Mouse (Mus musculus) heart, postnatal 0 days (tissue): ENCODE results near the gene Map3k20. TPM values are rescaled to one million over a fixed set of nuclear protein-coding genes. Genes with fewer than 3 reads are reported as not detected.
A peak's percentile ranks its signal among the peaks of the same experiment; 100 is the strongest.

Source experiments
- ATAC-seq: fragments of 200-750 bp; cut with Nextera tagmentation; 2 replicates; pipeline ENCODE4 v1.8.0; 2017; ENCODE audit warnings: low read depth, moderate number of reproducible peaks, moderate library complexity; ENCODE audit not compliant: insufficient read depth
- DNase-seq: peaks from one replicate; pipeline ENCODE4 v3.0.0-alpha.2; 2016; ENCODE audit warnings: low spot score
- H3K27ac ChIP-seq: fragments of 300-500 bp; sonication (generic); 2 replicates; pipeline ENCODE4 v1.5.1; 2014; ENCODE audit warnings: low read depth, mild to moderate bottlenecking
- H3K27me3 ChIP-seq: fragments of 300-500 bp; sonication (generic); 2 replicates; pipeline ENCODE4 v1.6.1; 2014; ENCODE audit warnings: low read length, mixed read lengths; ENCODE audit not compliant: control insufficient read depth, insufficient read depth
- H3K36me3 ChIP-seq: fragments of 300-500 bp; sonication (generic); replicated peaks from 2 replicates; pipeline ENCODE4 v1.6.1; 2014; ENCODE audit warnings: low read length, mixed read lengths; ENCODE audit not compliant: control insufficient read depth, insufficient read depth
- H3K4me1 ChIP-seq: fragments of 300-500 bp; sonication (generic); 2 replicates; pipeline ENCODE4 v1.6.1; 2014; ENCODE audit warnings: antibody characterized with exemption; ENCODE audit not compliant: control insufficient read depth, insufficient read depth
- H3K4me2 ChIP-seq: fragments of 300-500 bp; sonication (generic); 2 replicates; pipeline ENCODE4 v1.6.1; 2014; ENCODE audit warnings: low read depth, mild to moderate bottlenecking, low read length, moderate library complexity
- H3K4me3 ChIP-seq: fragments of 300-500 bp; sonication (generic); 2 replicates; pipeline ENCODE4 v1.5.1; 2014; ENCODE audit warnings: low read depth, low read length
- H3K9ac ChIP-seq: fragments of 300-500 bp; sonication (generic); replicated peaks from 2 replicates; pipeline ENCODE4 v1.6.1; 2014; ENCODE audit warnings: low read depth, low read length, mixed read lengths
- H3K9me3 ChIP-seq: fragments of 300-500 bp; sonication (generic); replicated peaks from 2 replicates; pipeline ENCODE4 v1.6.1; 2016; ENCODE audit warnings: low read length; ENCODE audit not compliant: control insufficient read depth
- CTCF ChIP-seq: IDR thresholded peaks from 2 replicates; pipeline ENCODE4 v1.5.1; 2016; ENCODE audit warnings: antibody characterized with exemption, control low read depth, low read depth
- EP300 ChIP-seq: IDR thresholded peaks from 2 replicates; pipeline ENCODE4 v1.6.1; 2016; ENCODE audit warnings: antibody characterized with exemption, low read depth
- WGBS: fragments of 180-500 bp; shearing (Covaris S2); extraction: QIAGEN DNeasy Blood & Tissue Kit; methylation state at CpG from one replicate; pipeline ENCODE4 v1.1.7; 2014; 5-methylcytosine and 5-hydroxymethylcytosine counted together
- polyA plus RNA-seq: library from polyadenylated mRNA; unstranded; fragments of >200 nt; fragmentation: Nextera tagmentation; extraction: Ambion mirVana; gene quantifications from 2 replicates; pipeline ENCODE4 v1.2.1, GENCODE M21; 2015
- total RNA-seq: library from RNA; depleted of rRNA; stranded (reverse); fragments of >200 nt; gene quantifications from 2 replicates; pipeline ENCODE4 v1.2.3, GENCODE M21; 2014; ENCODE audit warnings: low replicate concordance; rRNA removed

Gene Map3k20
- total RNA-seq = 95.0 and 108 TPM in 2 replicates
- polyA plus RNA-seq = 24.4 and 26.1 TPM in 2 replicates

- Histone ChIP-seq H3K9ac (peak within 1 kb of the TSS; percentile 98), H3K4me1 (peaks cover 32% of the 10 kb centered on the region), H3K27me3 (no peaks in the 10 kb centered on the region), H3K27ac (peak within 1 kb of the TSS; percentile 96), H3K4me2 (peak within 1 kb of the TSS; percentile 77), H3K4me3 (peak within 1 kb of the TSS; percentile 97), H3K36me3 (no peaks in the 10 kb centered on the region), H3K9me3 (no peaks in the 10 kb centered on the region)
- ATAC-seq (peak; percentile 89), DNase-seq (peak; percentile 77)
- under 1% methylated on average over 44 of the region's 50 CpGs for WGBS
- TF ChIP-seq CTCF = peak; percentile 44; the same call in 1 of the 2 replicates
- TF ChIP-seq EP300 = no peak
Observed at GRCm38 (mm10) chr2:72285256-72285887, at the start of gene Map3k20. TSS of gene Map3k20 (plus strand) at chr2:72285637.

DNA sequence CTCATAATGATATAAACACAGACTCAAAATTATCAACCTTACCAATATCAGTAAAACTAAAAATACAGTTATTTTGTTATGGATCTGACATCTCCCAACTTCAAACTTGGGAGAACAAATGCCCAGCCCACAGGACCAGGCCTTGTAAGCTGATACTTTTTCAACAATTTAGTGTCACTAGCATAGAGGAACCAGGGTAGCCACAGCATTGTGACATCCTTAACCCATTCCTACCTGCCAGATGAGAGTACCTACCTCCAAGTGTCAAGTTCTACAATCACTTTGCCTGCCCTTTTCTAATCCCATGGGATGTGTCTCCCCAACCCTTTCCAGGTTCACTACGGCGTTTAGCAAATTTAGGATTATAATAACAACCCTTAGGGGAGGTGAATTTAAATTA is 47.0 kb upstream of the Map3k20 start:
- Histone ChIP-seq H3K27ac (no peak overlapping the region), H3K4me2 (no peak overlapping the region), H3K4me1 (peaks cover 25% of the 10 kb centered on the region), H3K9ac (no peak overlapping the region), H3K4me3 (no peak overlapping the region), H3K27me3 (no peaks in the 10 kb centered on the region), H3K9me3 (no peaks in the 10 kb centered on the region), H3K36me3 (no peaks in the 10 kb centered on the region)
- no peak for DNase-seq
- TF ChIP-seq CTCF (no peak), EP300 (no peak)
- 90% methylated on average over 2 of the region's 2 CpGs for WGBS
- no peak for ATAC-seq

DNA sequence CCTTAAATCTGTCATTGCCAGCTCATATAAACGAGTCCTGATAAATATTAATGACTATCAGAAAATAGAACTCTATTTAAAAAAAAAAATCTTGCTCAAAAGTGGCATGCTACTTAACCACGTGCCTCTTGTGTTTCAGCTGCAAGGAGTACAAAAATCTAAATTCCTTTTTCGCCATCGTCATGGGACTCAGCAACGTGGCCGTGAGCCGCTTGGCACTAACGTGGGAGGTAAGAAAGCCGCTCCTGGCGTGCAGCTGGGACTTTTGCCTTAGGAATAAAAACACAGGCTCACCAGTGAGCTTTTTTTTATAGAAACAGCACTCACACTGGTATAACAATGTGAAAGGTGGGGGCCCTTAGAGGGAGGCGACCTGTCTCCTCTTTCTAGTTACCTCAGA is 46.5 kb upstream of the Map3k20 start:
- H3K4me2 ChIP-seq = no peak overlapping the region
- DNase-seq = no peak
- TF ChIP-seq EP300 (no peak), CTCF (no peak)
- no peaks in the 10 kb centered on the region for H3K27me3 ChIP-seq
- WGBS = 82% methylated on average over 11 of the region's 11 CpGs
- H3K4me3 ChIP-seq = no peak overlapping the region
- H3K27ac ChIP-seq = no peak overlapping the region
- H3K9ac ChIP-seq = no peak overlapping the region
- no peaks in the 10 kb centered on the region for H3K9me3 ChIP-seq
- H3K4me1 ChIP-seq = peaks cover 30% of the 10 kb centered on the region
- no peaks in the 10 kb centered on the region for H3K36me3 ChIP-seq
- no peak for ATAC-seq

DNA sequence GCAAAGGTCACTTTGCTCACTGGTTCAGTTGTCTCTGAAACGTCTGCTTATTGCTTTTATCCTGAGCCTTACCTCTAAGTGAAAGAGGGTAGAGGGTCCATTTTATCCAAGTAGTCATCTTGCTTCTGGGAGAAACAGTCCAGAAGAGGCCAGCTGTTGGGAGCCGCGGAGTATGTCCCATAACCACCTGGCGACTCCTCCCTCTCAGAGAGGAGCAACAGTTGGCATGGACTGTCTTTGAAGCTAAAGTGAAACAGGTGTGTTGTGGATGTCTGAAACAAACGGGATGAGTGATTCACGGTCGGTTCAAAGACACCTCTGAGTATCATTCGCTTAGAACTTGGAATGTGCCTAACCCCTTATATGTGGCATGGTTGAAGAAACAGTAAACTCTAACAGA is 46.0 kb upstream of the Map3k20 start:
- ATAC-seq (no peak), DNase-seq (no peak)
- Histone ChIP-seq H3K36me3 (no peaks in the 10 kb centered on the region), H3K4me1 (peaks cover 35% of the 10 kb centered on the region), H3K4me2 (no peak overlapping the region), H3K9me3 (no peaks in the 10 kb centered on the region), H3K4me3 (no peak overlapping the region), H3K27ac (peak overlapping the region; percentile 54), H3K9ac (no peak overlapping the region), H3K27me3 (no peaks in the 10 kb centered on the region)
- 84% methylated on average over 8 of the region's 8 CpGs for WGBS
- no peak for TF ChIP-seq CTCF
- no peak for TF ChIP-seq EP300

- DNase-seq (peak; percentile 39), ATAC-seq (no peak)
- no peak for TF ChIP-seq EP300
- TF ChIP-seq CTCF = no peak
- H3K9me3 ChIP-seq = no peaks in the 10 kb centered on the region
- H3K4me3 ChIP-seq = no peak overlapping the region
- H3K27ac ChIP-seq = peak overlapping the region; percentile 54
- H3K27me3 ChIP-seq = no peaks in the 10 kb centered on the region
- peaks cover 36% of the 10 kb centered on the region for H3K4me1 ChIP-seq
- WGBS = 51% methylated on average over 7 of the region's 7 CpGs
- H3K36me3 ChIP-seq = no peaks in the 10 kb centered on the region
- no peak overlapping the region for H3K9ac ChIP-seq
- no peak overlapping the region for H3K4me2 ChIP-seq
Observed at GRCm38 (mm10) chr2:72239993-72240392, 45.4 kb upstream of the Map3k20 start.

- no peak for TF ChIP-seq CTCF
- DNase-seq (no peak), ATAC-seq (no peak)
- Histone ChIP-seq H3K4me3 (no peak overlapping the region), H3K9ac (no peak overlapping the region), H3K36me3 (no peaks in the 10 kb centered on the region), H3K4me1 (peaks cover 32% of the 10 kb centered on the region), H3K27ac (peak overlapping the region; percentile 17; the same call in 1 of the 2 replicates), H3K9me3 (no peaks in the 10 kb centered on the region), H3K27me3 (no peaks in the 10 kb centered on the region), H3K4me2 (no peak overlapping the region)
- WGBS = 87% methylated on average over 7 of the region's 7 CpGs
Observed at GRCm38 (mm10) chr2:72240691-72241090, 44.7 kb upstream of the Map3k20 start.
